Mouse (Mus musculus) spleen, adult 2 months (tissue): Measurements from ENCODE around the gene Fam160b1. TPM values are rescaled to one million over a fixed set of nuclear protein-coding genes. Genes with fewer than 3 reads are reported as not detected.

Experiments used
- DNase-seq, 2 experiments: peaks; one replicate each; pipeline versions ENCODE4 v3.0.0 to v3.0.0-alpha.2; 2012 to 2021; ENCODE audit warnings: low spot score in 2 of 2, low read depth in 1 of 2
- H3K27ac ChIP-seq: fragments of 200-500 bp; 2 replicates; pipeline ENCODE4 v1.5.1; 2012; ENCODE audit warnings: low read length, inconsistent platforms; ENCODE audit not compliant: insufficient read depth
- H3K27me3 ChIP-seq: fragments of 200-500 bp; 2 replicates; pipeline ENCODE4 v1.6.1; 2012; ENCODE audit warnings: mild to moderate bottlenecking, moderate library complexity, low read length, inconsistent platforms; ENCODE audit not compliant: control insufficient read depth, insufficient read depth
- H3K36me3 ChIP-seq: fragments of 200-500 bp; 2 replicates; pipeline ENCODE4 v1.6.1; 2012; ENCODE audit warnings: mild to moderate bottlenecking, low read length, inconsistent platforms; ENCODE audit not compliant: control insufficient read depth, insufficient read depth
- H3K4me1 ChIP-seq: fragments of 200-500 bp; 2 replicates; pipeline ENCODE4 v1.6.1; 2011; ENCODE audit warnings: inconsistent platforms; ENCODE audit not compliant: control insufficient read depth, insufficient read depth, insufficient read length
- H3K4me3 ChIP-seq: fragments of 200-500 bp; 2 replicates; pipeline ENCODE4 v1.5.1; 2011; ENCODE audit warnings: mild to moderate bottlenecking, inconsistent platforms; ENCODE audit not compliant: insufficient read depth, insufficient read length; ENCODE audit errors: extremely low read depth
- CTCF ChIP-seq: fragments of 200-500 bp; IDR thresholded peaks from 2 replicates; pipeline ENCODE4 v1.5.1; 2011; ENCODE audit warnings: mild to moderate bottlenecking, inconsistent platforms; ENCODE audit not compliant: insufficient read depth, insufficient read length, insufficient replicate concordance; ENCODE audit errors: extremely low read depth
- POLR2A ChIP-seq: fragments of 200-500 bp; IDR thresholded peaks from 2 replicates; pipeline ENCODE4 v1.6.1; 2011; ENCODE audit warnings: low read depth, low read length, inconsistent platforms
- WGBS: fragments of 180-500 bp; shearing (Covaris S2); methylation state at CpG from one replicate; pipeline ENCODE4 v1.1.7; 2018; 5-methylcytosine and 5-hydroxymethylcytosine counted together
- polyA plus RNA-seq: library from polyadenylated mRNA; depleted of rRNA; stranded (reverse); fragments of >200 nt; gene quantifications from 2 replicates; pipeline ENCODE4 v1.2.3, GENCODE M21; 2012

The Fam160b1 gene
- polyA plus RNA-seq, 1 experiment: 7.9 TPM

GRCm38 (mm10) chr19:57359701-57360326 is 666 bp upstream of the Fam160b1 start:
- peaks cover 34% of the 10 kb centered on the region for H3K4me1 ChIP-seq
- peak in 1 of 2 experiments; percentile 44 for DNase-seq

GRCm38 (mm10) chr19:57361131-57361938 is 855 bp downstream of the Fam160b1 start:
- under 1% methylated on average over 75 of the region's 78 CpGs for WGBS
- H3K4me1 ChIP-seq: peaks cover 36% of the 10 kb centered on the region
- TF ChIP-seq CTCF: no peak
- TF ChIP-seq POLR2A: no peak

More at GRCm38 (mm10) chr19:57359701-57360326, 666 bp upstream of the Fam160b1 start:
- TF ChIP-seq CTCF (no peak), POLR2A (no peak)
- WGBS: 3% methylated on average over 10 of the region's 10 CpGs
- Histone ChIP-seq H3K36me3 (no peaks in the 10 kb centered on the region), H3K27me3 (no peaks in the 10 kb centered on the region), H3K27ac (peak overlapping the region; percentile 94), H3K4me3 (peak overlapping the region; percentile 79)

GRCm38 (mm10) chr19:57361939-57362307 is 1.4 kb downstream of the Fam160b1 start:
- Histone ChIP-seq H3K4me3 (peak overlapping the region; percentile 94), H3K4me1 (peaks cover 37% of the 10 kb centered on the region), H3K27me3 (no peaks in the 10 kb centered on the region), H3K27ac (no peak overlapping the region), H3K36me3 (no peaks in the 10 kb centered on the region)
- TF ChIP-seq POLR2A (no peak), CTCF (no peak)
- no peak for DNase-seq
- 5% methylated on average over 3 of the region's 3 CpGs for WGBS

More at GRCm38 (mm10) chr19:57361131-57361938, 855 bp downstream of the Fam160b1 start:
- no peaks in the 10 kb centered on the region for H3K27me3 ChIP-seq
- peak overlapping the region; percentile 88 for H3K27ac ChIP-seq
- H3K4me3 ChIP-seq: peak overlapping the region; percentile 94
- H3K36me3 ChIP-seq: no peaks in the 10 kb centered on the region
- peak in 1 of 2 experiments; percentile 42 for DNase-seq

- no peaks in the 10 kb centered on the region for H3K27me3 ChIP-seq
- TF ChIP-seq POLR2A (no peak), CTCF (no peak)
- H3K4me1 ChIP-seq: peaks cover 36% of the 10 kb centered on the region
- no peak overlapping the region for H3K4me3 ChIP-seq
- no peak overlapping the region for H3K27ac ChIP-seq
- H3K36me3 ChIP-seq: no peaks in the 10 kb centered on the region
- WGBS: 55% methylated on average over 5 of the region's 5 CpGs
- DNase-seq: no peak
Observed at GRCm38 (mm10) chr19:57362586-57362985, 2.1 kb downstream of the Fam160b1 start.

GRCm38 (mm10) chr19:57363076-57363475 is 2.6 kb downstream of the Fam160b1 start:
- Histone ChIP-seq H3K27ac (no peak overlapping the region), H3K36me3 (no peaks in the 10 kb centered on the region), H3K4me1 (peaks cover 32% of the 10 kb centered on the region), H3K27me3 (no peaks in the 10 kb centered on the region), H3K4me3 (no peak overlapping the region)
- TF ChIP-seq CTCF: no peak
- TF ChIP-seq POLR2A: no peak
- 42% methylated on average over 7 of the region's 7 CpGs for WGBS
- DNase-seq: no peak

- Histone ChIP-seq H3K36me3 (no peaks in the 10 kb centered on the region), H3K4me1 (peaks cover 28% of the 10 kb centered on the region), H3K27me3 (no peaks in the 10 kb centered on the region), H3K27ac (no peak overlapping the region), H3K4me3 (no peak overlapping the region)
- WGBS: 88% methylated on average over 7 of the region's 7 CpGs
- DNase-seq: no peak
- TF ChIP-seq CTCF (no peak), POLR2A (no peak)
Observed at GRCm38 (mm10) chr19:57363538-57363937, 3.1 kb downstream of the Fam160b1 start.
